Mouse (Mus musculus): ENCODE results near the gene Rrad.
"Not testable (repeated sequence)": the region's sequence is repeated elsewhere in the genome, so short reads cannot be mapped to it uniquely, and the experiment has no call there.

Rrad gene

GRCm38 (mm10) chr8:104630981-104631663, at the start of gene Rrad:
TSS of gene Rrad (minus strand) at chr8:104631327.
- no peak for DNase-seq

GRCm38 (mm10) chr8:104655614-104656013, 24.5 kb upstream of the Rrad start:
- no peak for DNase-seq

GRCm38 (mm10) chr8:104654984-104655383, 23.9 kb upstream of the Rrad start:
- peak; percentile 78 for DNase-seq

GRCm38 (mm10) chr8:104644187-104644586, 13.1 kb upstream of the Rrad start:
- DNase-seq = not testable (repeated sequence)

GRCm38 (mm10) chr8:104642324-104642654, 11.2 kb upstream of the Rrad start:
- DNase-seq = no peak

GRCm38 (mm10) chr8:104641426-104642323, 10.5 kb upstream of the Rrad start, which contains the start of gene Ciao2b:
TSS of gene Ciao2b (minus strand) at chr8:104641965.
- peak; percentile 88 for DNase-seq

GRCm38 (mm10) chr8:104640831-104641370, 9.8 kb upstream of the Rrad start:
- peak; percentile 38 for DNase-seq

GRCm38 (mm10) chr8:104640241-104640640, 9.1 kb upstream of the Rrad start:
- no peak for DNase-seq

GRCm38 (mm10) chr8:104638010-104638409, 6.9 kb upstream of the Rrad start:
- DNase-seq = no peak

- DNase-seq = no peak
Observed at GRCm38 (mm10) chr8:104635004-104635710, 4.0 kb upstream of the Rrad start.

- DNase-seq = no peak
Observed at GRCm38 (mm10) chr8:104633156-104633744, 2.1 kb upstream of the Rrad start.

GRCm38 (mm10) chr8:104632486-104632885, 1.4 kb upstream of the Rrad start:
- no peak for DNase-seq

GRCm38 (mm10) chr8:104631975-104632374, 848 bp upstream of the Rrad start:
- DNase-seq = no peak

- no peak for DNase-seq
Observed at GRCm38 (mm10) chr8:104630574-104630973, 553 bp downstream of the Rrad start.

GRCm38 (mm10) chr8:104630111-104630479, 1.0 kb downstream of the Rrad start:
- no peak for DNase-seq

GRCm38 (mm10) chr8:104629306-104630110, 1.6 kb downstream of the Rrad start:
- DNase-seq = no peak

- DNase-seq = no peak
Observed at GRCm38 (mm10) chr8:104628402-104628801, 2.7 kb downstream of the Rrad start.

GRCm38 (mm10) chr8:104627065-104627740, 3.9 kb downstream of the Rrad start:
- no peak for DNase-seq

GRCm38 (mm10) chr8:104624161-104624560, 7.0 kb downstream of the Rrad start, which contains the start of gene Cdh16:
TSS of gene Cdh16 (minus strand) at chr8:104624396.
- no peak for DNase-seq

- DNase-seq = no peak
Observed at GRCm38 (mm10) chr8:104620765-104621164, 10.4 kb downstream of the Rrad start.

GRCm38 (mm10) chr8:104613119-104613518, 18.0 kb downstream of the Rrad start:
- no peak for DNase-seq
